15 mouse cellular contexts compared by ENCODE assay signal in the genomic region with DNA sequence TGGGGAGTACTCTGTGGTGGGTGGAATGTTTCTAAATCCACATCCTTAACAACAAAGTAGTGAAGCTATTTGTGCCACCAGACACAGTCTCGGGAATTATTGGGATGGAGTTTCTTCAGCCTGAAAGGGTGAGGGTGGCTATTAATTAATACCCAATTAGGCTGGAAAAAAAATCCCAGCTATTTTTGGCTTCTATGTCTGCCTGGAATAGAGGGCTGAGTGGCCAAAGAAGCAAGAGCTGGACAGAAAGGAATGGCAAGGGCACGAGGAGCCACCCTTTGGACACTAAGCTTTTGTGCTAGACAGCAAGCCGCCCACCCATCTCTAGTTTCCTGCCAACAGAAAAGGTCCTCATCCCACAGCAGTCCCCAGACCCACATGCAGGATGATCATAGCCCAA.
"Had no signal": no experiment of that assay in that cellular context is flagged by ENCODE, and none has a peak within 500 bp of the region (broad histone marks: within the 10 kb centered on the region; RNA-seq: fewer than 3 reads in every experiment).

No protein-coding gene starts in this region.

- DNase-seq: right cerebral cortex, adult 18-20 months; right cerebral cortex, postnatal 14 days; right cerebral cortex, postnatal 25 days; right cerebral cortex, postnatal 4 days; spleen, adult 18-20 months; thymus, adult 18-20 months; thymus, adult 2 months; thymus, postnatal 14 days; thymus, postnatal 25 days; thymus, postnatal 36 days; thymus, postnatal 4 days had no signal

- H3K4me3 ChIP-seq: neural tube, embryonic 12.5 days; neural tube, embryonic 13.5 days; neural tube, embryonic 15.5 days; stomach, embryonic 15.5 days had no signal

- H3K36me3 ChIP-seq: neural tube, embryonic 12.5 days; neural tube, embryonic 13.5 days; neural tube, embryonic 15.5 days; stomach, embryonic 15.5 days had no signal

- H3K4me2 ChIP-seq: neural tube, embryonic 12.5 days; neural tube, embryonic 13.5 days; neural tube, embryonic 15.5 days; stomach, embryonic 15.5 days had no signal

- H3K27me3 ChIP-seq: neural tube, embryonic 12.5 days; neural tube, embryonic 13.5 days; neural tube, embryonic 15.5 days; stomach, embryonic 15.5 days had no signal
